In the genomic region with DNA sequence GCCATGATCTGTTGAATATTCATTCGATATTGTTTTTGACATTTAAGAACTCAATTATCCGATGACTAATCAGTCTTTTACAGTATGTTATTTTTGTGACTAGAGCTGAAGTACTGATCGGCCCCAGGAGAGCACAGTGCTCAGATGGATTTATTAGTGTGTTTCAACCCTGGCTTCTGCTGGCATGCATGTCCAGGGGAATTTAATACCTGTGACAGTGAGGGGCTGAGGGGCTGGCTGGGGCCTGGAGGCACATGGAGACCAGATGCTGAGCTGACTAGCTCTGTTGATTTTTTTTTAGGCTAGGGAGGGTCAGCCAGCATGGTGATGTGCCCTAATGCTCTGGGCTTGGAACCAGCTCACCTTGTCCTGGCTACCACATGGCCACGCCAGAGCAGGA, we compare ENCODE assay signal across 17 mouse cellular contexts.
DNase-seq lines count a peak whose midpoint lies in the region; ATAC-seq and TF ChIP-seq lines count a peak whose summit lies in the region.
"Had no signal": no experiment of that assay in that cellular context is flagged by ENCODE, and none has a peak within 500 bp of the region (broad histone marks: within the 10 kb centered on the region; RNA-seq: fewer than 3 reads in every experiment).

No protein-coding gene starts in this region.

- no peak for DNase-seq in kidney, adult 2 months
- peak; percentile 11 for DNase-seq in MN1 (ENCODE audit: low spot score)
- peak; percentile 72 for DNase-seq in embryo, embryonic 11 days
- DNase-seq in limb, embryonic 11.5 days (ENCODE audit: low spot score) = peak; percentile 70
- DNase-seq in urinary bladder, postnatal 36 days (ENCODE audit: low spot score in 2 of 2) = no peak
- DNase-seq in ovary, postnatal 10 days (ENCODE audit: low spot score) = no peak
- DNase-seq: adrenal gland, adult 8-10 months; cerebellum, adult 9-10 months; gastrocnemius, postnatal 14 days; heart, adult 2 months; kidney, postnatal 25 days; thymus, postnatal 14 days had no signal

- no peak overlapping the region for H3K4me2 ChIP-seq in kidney, embryonic 14.5 days (replicated peaks; ENCODE audit: low read depth, low read length)
- H3K4me2 ChIP-seq in limb, embryonic 11.5 days (ENCODE audit: low read depth, severe bottlenecking) = no peak overlapping the region
- H3K4me2 ChIP-seq: forebrain, embryonic 12.5 days; limb, embryonic 15.5 days; liver, embryonic 15.5 days had no signal

- 0 out of 2 replicates have a peak overlapping the region, but pooled peaks have one; percentile 30 for H3K27ac ChIP-seq in kidney, embryonic 14.5 days (ENCODE audit: low read depth, low read length)
- no peak overlapping the region for H3K27ac ChIP-seq in kidney, adult 2 months (ENCODE audit: insufficient read depth, low read depth, low read length)
- no peak overlapping the region for H3K27ac ChIP-seq in limb, embryonic 11.5 days (replicated peaks; ENCODE audit: low read depth, low read length)
- H3K27ac ChIP-seq: forebrain, embryonic 12.5 days; heart, adult 2 months; limb, embryonic 15.5 days; liver, embryonic 15.5 days had no signal

- H3K27me3 ChIP-seq in kidney, embryonic 14.5 days (ENCODE audit: control insufficient read depth, insufficient read depth, low read length) = no peaks in the 10 kb centered on the region
- H3K27me3 ChIP-seq in kidney, adult 2 months (replicated peaks; ENCODE audit: control insufficient read depth, insufficient read depth, low read length) = no peaks in the 10 kb centered on the region
- 0 out of 2 replicates have a peak, but pooled peaks cover 2% of the 10 kb centered on the region for H3K27me3 ChIP-seq in limb, embryonic 11.5 days (ENCODE audit: control insufficient read depth, insufficient read depth, low read length)
- H3K27me3 ChIP-seq: forebrain, embryonic 12.5 days; limb, embryonic 15.5 days; liver, embryonic 15.5 days had no signal

- no peak overlapping the region for H3K4me3 ChIP-seq in kidney, embryonic 14.5 days (ENCODE audit: low read length)
- H3K4me3 ChIP-seq in kidney, adult 2 months (ENCODE audit: insufficient read depth, low read depth, low read length) = no peak overlapping the region
- H3K4me3 ChIP-seq in limb, embryonic 11.5 days (ENCODE audit: low read depth, low read length) = no peak overlapping the region
- H3K4me3 ChIP-seq: forebrain, embryonic 12.5 days; heart, adult 2 months; limb, embryonic 15.5 days; liver, embryonic 15.5 days had no signal

- no peaks in the 10 kb centered on the region for H3K9me3 ChIP-seq in kidney, embryonic 14.5 days (ENCODE audit: control insufficient read depth, low read length)
- H3K9me3 ChIP-seq in limb, embryonic 11.5 days (ENCODE audit: control insufficient read depth, low read length) = no peaks in the 10 kb centered on the region
- H3K9me3 ChIP-seq: forebrain, embryonic 12.5 days; limb, embryonic 15.5 days; liver, embryonic 15.5 days had no signal

- TF ChIP-seq POLR2A in kidney, adult 2 months (IDR thresholded peaks at IDR 0.05; ENCODE audit: low read depth, low read length) = no peak

- H3K36me3 ChIP-seq in kidney, embryonic 14.5 days (ENCODE audit: control insufficient read depth, insufficient read depth, low read length) = no peaks in the 10 kb centered on the region
- H3K36me3 ChIP-seq in kidney, adult 2 months (ENCODE audit: control insufficient read depth, insufficient read depth, low read length) = no peaks in the 10 kb centered on the region
- H3K36me3 ChIP-seq in limb, embryonic 11.5 days (ENCODE audit: control insufficient read depth, insufficient read depth, low read length) = no peaks in the 10 kb centered on the region
- H3K36me3 ChIP-seq: forebrain, embryonic 12.5 days; limb, embryonic 15.5 days; liver, embryonic 15.5 days had no signal

- WGBS in kidney, embryonic 14.5 days = 28% methylated on average over 4 of the region's 4 CpGs
- WGBS in kidney, adult 2 months = 37% methylated on average over 4 of the region's 4 CpGs
- 32% methylated on average over 4 of the region's 4 CpGs for WGBS in limb, embryonic 11.5 days

- no peak for TF ChIP-seq CTCF in kidney, adult 2 months (conservative IDR thresholded peaks at IDR 0.05; ENCODE audit: insufficient read depth, insufficient read length, low read depth, low read length)

- peaks cover 13% of the 10 kb centered on the region for H3K4me1 ChIP-seq in kidney, embryonic 14.5 days (ENCODE audit: control insufficient read depth, insufficient read depth, low read length)
- H3K4me1 ChIP-seq in kidney, adult 2 months (ENCODE audit: control insufficient read depth, insufficient read depth, low read length) = no peaks in the 10 kb centered on the region
- H3K4me1 ChIP-seq in limb, embryonic 11.5 days (ENCODE audit: control insufficient read depth, insufficient read depth, low read length) = peaks cover 21% of the 10 kb centered on the region
- H3K4me1 ChIP-seq: forebrain, embryonic 12.5 days; liver, embryonic 15.5 days had no signal

- H3K9ac ChIP-seq in kidney, embryonic 14.5 days (ENCODE audit: low read depth, low read length) = no peak overlapping the region
- H3K9ac ChIP-seq in limb, embryonic 11.5 days (ENCODE audit: low read length) = no peak overlapping the region
- H3K9ac ChIP-seq: forebrain, embryonic 12.5 days; limb, embryonic 15.5 days; liver, embryonic 15.5 days had no signal

- peak; percentile 92 for ATAC-seq in kidney, embryonic 14.5 days (ENCODE audit: low FRiP score, low TSS enrichment)
- peak; percentile 54; the same call in 1 of the 2 replicates for ATAC-seq in limb, embryonic 11.5 days (ENCODE audit: insufficient number of reproducible peaks, low FRiP score, low TSS enrichment, low read depth)
- ATAC-seq: midbrain, embryonic 16.5 days had no signal

Comparison
In these comparisons a context has a peak if more than half of its experiments do, and no peak if none do; other contexts are left out.
1. DNase-seq: peak in MN1 (single experiment), embryo, embryonic 11 days (single experiment) and limb, embryonic 11.5 days (single experiment); none in kidney, adult 2 months (single experiment), urinary bladder, postnatal 36 days (0 of 2) and ovary, postnatal 10 days (single experiment).